Mouse (Mus musculus) adipocyte (in vitro differentiated cells): ENCODE measurements at regions not wholly inside any gene's neighbourhood (a gene's known extent, or its start where the extent isn't known, plus 50 kb on each side); places are given as distances from the start of the nearest gene placed in this dataset.
A peak's percentile ranks its signal among the peaks of the same experiment; 100 is the strongest.

ENCODE experiments used
- DNase-seq: peaks from one replicate; pipeline ENCODE4 v3.0.0-alpha.2; 2016; ENCODE audit warnings: low spot score

DNA sequence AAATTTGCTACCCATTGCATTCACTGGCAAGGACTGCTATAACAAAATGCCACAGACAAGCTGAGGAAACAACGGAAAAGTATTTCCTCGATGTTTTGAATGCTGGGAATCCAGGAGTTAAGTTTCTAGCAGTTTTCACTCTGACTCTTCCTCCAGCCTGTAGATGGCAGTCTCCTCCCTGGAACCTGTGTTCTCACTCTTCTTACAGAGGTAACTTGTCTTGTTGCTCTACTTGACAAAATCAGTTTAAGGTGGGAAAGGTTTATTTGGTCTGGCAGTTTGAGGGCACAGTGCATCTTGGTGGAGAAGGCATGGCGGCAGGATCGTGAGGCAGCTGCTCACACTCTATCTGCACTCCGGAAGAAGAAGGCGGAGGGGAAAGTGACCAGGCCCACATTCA lies 181.3 kb upstream of the Nckap5 start:
- DNase-seq = peak; percentile 16

DNA sequence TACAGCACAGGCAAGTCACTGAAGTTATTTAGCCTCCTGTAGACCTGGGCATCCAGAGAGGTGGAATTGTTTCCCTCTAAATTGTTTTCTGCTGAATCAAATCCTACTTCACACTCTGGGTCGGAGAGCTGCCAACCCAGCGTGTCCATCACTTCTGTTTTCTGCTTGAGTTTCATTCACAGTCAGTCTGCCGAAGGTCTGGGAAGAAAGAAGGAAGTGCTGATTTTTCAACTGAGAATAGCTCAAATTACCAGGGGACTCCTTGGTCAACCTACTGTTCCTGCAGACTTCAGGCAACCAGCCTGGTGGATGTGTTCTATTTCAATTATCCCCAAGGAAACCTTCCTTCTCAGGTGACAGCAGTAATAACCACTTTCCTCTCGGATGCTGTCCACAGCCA lies 179.1 kb upstream of the Nckap5 start:
- DNase-seq = no peak

DNA sequence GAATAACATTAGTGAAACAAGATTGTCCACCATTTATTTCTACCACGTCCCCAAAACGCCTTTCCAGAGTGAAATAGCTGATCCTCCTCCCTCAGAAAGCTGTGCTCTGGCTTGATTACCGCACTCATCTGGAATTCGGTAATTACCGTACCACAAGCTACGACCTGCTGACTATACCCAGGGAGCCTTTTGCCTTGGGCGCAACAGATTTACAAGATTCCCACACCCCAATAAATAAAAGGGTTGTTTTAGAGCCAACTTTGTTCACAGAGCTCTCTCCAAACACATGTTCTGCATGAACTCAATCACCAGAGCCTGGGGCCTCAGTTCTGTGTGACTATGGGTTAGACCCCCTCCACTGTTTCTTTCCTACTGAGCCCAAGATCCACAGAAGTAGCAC lies 171.1 kb upstream of the Nckap5 start:
- no peak for DNase-seq

DNA sequence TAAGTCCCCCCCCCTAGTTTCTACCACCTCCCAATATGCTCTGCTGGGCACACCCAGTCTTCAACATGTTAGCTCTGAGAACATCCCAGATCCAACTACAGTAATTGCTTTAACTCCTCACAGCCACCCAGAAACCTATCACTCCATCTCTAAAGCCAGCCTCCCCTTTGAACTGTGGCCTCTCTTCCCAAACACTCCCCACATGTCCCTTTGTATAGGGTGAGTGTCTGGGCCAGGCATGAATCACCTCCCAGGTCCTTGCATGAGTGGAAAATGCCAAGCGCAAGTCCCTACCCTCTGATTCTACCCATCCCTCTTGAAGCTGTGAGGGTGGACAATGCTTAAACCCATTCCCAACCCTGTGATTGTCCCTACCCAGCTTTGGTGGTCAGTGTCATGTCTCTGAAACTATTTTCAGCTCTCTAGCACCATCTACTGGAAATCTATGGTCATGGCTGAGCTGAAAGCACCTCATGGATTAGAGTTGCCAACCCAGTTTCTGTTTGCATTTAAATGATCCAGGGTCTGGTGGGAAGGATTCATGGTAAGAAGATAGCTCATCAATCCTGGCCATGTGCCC lies 162.6 kb upstream of the Nckap5 start:
- peak; percentile 43 for DNase-seq

DNA sequence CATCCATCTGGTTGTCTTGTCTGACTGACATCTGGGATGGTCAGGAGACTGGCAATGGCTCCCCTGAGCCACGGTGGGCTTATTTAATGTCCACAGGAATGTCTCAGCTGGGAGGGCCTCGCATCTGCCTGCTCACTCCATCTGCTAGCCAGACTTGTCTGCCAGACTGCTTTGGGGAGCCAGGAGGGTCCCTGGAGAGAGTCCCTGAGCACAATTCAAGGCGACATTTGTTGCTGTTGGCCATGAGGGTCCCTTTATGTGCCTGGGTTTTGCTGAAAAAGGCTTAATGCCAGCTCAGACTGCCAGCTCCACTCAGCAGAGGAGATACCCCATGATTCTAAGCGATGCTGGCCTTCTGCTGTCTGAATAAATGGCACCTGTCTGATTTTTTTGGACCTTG lies 161.8 kb upstream of the Nckap5 start:
- DNase-seq = no peak

DNA sequence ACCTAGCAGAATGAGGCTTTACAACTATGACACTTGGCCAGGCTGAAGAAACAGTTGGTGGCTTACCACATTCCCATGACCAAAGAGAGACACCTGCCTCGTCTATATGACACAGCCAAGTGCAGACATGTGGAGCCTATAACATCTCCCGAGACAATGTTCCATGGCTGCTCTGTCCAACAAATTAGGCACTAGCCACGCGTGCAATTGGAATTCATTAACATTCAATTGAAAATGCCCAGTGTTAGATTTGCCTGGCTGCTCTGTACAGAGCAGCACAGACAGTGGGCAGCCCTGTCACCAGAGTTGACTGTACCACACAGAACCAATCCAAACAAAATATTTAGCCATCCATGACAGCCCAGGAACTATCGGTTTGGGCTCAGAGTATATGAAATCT lies 152.2 kb upstream of the Nckap5 start:
- no peak for DNase-seq

DNA sequence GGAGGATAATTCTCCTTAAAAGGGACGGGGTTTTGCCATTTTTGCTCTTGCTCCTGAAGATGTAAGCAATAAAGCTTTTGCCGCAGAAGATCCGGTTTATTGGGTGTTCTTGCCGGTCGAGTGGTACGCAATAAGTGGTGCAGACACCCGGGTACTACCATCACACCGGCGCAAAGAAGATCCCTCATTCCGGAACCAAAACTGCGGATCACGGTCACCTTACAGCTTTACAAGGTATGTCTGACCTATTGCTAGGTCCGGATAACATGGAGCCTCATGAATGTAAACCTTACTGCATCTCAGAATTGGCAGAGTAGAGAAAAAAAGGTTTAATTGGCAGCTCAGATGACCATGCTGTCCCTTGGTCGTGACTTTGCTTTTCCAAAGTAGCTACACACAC lies 149.7 kb upstream of the Nckap5 start:
- DNase-seq = no peak

DNA sequence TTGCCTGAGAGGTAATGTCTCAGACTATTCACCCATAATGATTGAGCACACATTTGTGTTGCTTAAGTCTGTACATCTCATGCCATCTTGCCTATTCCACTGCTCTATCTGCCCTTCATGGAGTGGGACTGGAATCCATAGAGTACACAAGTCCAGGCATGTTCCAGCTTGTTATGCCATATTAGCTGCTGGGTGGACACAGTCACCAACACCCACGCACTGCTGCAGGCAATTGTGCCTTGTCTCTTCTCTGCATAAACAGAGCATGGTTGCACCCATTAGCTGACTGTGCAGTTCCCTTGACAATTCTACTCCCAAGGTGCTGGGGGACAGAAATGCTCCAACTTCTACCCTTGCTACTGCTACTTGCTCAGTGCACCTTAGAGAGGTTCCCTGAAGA lies 143.3 kb upstream of the Nckap5 start:
- no peak for DNase-seq

DNA sequence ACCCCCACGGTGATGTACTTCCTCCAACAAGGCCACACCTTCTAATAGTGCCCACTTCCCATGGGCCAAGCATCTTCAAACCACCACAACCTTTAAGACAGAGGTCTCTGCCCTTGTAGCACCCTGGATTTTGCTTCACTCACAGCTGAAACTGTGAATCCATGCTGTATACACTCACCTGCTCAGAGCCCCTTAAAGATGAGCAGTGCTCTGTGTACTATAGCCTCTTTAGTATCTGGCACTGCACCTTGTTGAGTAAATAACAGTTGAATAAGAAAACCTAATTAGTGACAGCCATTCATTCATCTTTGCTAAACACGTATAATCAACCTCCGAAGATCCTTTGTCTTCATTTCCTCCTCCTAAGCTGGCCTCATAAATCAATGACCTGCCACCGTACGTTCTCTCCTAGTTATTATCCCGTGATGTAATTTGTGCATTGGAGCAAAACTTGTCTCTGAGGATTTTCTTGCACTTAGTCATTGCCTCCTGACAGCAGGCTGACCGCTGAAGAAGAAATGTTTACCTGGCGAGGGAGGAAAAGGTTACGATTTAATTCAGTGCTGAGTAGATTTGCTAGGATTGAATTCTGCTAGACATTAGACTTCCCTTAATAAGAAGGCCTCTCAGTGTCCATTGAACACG lies 141.3 kb upstream of the Nckap5 start:
- DNase-seq = no peak

DNA sequence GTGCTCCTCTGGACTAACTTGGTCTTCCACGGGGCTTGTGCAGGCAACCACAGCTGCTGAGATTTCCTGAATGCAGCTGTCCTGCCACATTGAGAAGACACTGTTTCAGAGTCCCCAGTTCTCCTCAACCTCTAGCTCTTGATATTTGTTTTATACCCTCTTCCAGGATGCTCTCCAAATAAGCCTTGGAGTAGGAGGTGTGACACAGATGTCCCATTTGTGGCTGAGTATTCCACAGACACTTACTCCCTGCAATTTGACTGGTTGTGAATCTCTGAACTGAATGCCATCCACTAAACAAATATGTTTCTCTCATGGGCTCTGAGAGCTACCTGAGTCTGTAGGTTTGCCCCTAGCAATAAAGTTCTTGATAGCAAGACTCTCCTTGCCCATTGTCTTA lies 140.5 kb upstream of the Nckap5 start:
- DNase-seq = no peak

DNA sequence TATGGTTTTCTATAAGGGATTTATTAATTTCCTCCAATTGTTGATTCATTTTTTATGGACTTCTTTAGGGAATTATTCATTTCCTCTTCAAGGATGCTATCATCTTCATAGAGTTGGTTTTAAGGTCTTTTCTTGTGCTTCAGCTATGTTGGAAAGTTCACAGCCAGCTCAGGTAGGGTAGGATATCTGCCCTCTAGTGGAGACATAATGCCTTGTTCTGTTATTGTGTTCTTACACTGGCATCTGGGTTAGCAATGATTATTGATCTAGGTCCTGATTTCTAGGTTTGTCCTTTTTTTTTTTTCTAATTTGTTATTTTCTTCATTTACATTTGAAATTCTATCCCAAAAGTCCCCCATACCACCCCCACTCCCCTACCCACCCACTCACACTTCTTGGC lies 135.8 kb upstream of the Nckap5 start:
- DNase-seq = no peak

DNA sequence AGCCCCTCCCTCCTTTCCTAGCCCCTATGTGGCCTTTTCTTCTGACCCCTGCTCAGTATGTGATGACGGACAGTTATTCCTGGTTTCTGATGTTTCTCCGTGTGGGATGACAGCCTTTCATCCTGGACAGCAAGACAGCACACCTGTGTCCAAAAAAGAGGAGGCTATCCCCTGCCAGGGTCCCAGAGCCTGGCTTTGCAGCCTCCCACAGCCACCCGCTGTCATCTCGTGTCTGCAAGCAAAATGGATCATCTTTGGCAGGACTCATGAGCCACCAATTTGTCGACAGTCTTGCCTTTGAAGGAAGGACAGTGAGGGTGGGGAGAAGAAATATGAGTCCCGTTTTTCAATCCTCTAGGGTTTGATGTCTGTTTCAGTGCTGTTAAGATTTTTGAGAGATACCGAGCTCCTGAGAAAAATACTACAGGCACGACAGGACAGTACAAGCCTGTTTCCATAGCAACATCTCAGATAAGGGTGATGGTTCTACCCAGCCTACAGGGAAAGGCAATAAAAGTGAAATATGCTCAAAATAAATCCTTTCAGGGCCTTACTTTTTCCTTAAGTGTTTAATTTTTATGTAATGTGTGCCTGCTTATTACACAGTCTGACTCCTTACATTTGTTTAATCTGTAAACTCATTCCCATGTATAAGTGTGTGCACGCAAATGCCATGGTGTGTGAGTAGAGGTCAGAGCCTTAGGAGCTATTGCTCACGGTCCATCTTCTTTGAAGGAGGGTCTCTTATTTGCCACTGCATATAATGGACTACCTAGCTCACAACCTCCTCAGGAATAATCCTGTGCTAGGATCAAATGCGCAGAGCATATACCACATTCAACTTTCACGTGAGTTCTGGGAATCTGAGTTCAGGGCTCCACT lies 125.5 kb upstream of the Nckap5 start:
- DNase-seq = no peak

DNA sequence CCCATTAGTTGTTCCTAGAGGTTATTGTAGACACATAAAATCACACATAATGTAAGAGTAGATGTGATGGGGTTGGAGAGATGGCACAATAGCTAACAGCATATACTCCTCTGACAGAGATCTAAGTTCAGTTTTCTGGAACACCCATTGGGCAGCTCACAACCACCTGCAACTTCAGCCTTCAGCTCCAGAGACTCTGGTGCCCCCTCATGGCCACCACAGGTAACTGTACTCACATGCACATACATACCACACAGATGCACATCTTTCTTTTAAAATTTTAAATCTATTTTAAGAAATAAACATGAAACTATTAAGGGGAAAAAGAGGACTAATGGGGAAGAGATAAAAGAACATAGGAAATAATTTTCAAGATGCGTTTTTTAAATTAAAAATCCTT lies 117.3 kb upstream of the Nckap5 start:
- no peak for DNase-seq

DNA sequence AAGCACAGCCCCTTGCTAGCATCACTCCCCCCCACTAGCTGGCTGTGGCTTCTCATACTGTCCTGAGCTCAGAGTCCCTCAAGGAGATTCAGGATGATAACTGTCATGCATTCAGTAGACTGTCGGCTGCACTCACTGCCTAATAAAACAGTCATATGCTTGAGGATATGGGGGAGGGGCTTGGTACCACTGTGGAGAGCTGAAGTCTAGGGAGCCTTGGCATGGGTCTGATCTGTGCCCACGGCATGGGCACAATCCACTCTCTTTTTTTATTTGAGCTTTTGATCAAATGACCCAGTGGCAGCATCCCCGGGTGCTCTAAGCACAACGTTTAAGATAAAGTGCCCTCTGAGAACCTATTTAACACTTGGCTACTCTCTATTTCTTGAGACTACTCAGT lies 102.1 kb upstream of the Nckap5 start:
- no peak for DNase-seq

DNA sequence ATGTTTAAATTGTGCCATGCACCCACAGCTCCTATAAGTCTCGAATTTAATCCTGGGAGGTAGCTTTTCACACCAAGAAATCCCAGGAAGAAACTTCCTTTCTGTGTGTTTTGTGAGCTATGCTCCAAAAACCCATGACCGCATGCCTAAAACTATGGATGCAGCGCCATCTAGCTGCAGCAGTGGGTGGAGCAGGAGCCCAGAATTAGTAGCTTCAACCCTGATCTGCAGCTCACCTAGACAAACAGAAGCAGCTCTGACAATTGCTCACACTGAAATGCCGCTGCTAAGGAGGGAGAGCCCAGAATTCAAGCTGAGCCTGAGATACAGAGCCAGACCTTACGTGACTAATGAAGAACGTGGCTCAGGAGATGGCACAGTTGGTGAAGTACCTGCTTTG lies 101.2 kb upstream of the Nckap5 start:
- DNase-seq = peak; percentile 80

DNA sequence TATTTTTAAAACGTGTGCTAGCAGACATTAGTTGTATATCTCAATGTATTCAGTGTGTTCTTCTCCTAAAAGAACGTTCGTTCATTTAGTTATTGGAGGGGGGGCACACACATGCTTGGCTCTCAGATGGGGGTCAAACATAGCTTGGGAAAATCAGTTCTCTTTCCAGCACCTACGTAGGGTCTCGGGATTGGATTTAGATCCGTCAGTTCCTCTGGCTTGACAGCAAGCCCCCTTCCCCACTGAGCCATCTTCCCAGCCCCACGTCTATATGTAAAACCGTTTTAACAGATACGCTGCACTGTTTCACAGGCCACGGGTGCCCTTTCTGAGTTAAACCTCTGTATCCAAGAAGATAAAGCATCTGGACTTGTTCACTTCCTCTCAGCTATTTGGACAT lies 100.5 kb upstream of the Nckap5 start:
- no peak for DNase-seq

DNA sequence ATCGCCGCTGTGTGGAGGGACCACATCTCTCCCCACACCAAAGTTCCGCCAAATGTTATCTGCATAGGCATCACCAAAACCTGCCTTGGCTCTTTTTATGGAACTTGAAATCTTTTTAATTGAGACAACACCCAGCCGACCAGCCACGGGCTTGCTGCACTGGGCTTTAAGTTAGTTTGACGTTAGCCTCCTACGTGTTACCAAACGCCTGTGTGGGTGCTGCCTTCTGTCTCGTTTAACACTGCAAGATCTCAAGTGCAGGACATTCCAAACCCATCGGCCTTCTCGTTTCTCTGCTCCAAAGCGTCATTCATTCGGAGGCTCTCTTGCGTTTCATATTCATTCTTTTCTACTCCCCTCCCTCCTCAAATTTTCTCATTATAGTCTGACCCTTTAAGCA lies 100.0 kb upstream of the Nckap5 start:
- no peak for DNase-seq

DNA sequence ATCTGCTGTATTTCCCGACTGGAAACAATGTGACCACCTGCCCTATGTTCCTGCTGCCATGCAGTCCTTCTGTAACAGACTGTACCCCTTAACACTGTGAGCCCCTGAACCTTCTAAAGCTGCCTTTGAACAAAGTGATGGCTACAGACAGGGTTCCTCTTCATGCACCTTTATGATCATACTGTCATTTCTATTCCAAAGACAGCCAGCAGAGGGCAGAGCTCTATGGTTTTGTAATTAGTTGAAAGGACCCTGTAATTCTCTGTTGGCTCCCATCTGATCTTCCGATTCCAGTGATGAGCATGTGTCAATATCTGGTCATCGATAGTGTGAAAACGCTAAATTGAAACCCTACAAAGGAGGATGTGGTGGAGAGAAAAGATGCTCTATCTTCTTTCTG lies 99.1 kb upstream of the Nckap5 start:
- DNase-seq = peak; percentile 7

DNA sequence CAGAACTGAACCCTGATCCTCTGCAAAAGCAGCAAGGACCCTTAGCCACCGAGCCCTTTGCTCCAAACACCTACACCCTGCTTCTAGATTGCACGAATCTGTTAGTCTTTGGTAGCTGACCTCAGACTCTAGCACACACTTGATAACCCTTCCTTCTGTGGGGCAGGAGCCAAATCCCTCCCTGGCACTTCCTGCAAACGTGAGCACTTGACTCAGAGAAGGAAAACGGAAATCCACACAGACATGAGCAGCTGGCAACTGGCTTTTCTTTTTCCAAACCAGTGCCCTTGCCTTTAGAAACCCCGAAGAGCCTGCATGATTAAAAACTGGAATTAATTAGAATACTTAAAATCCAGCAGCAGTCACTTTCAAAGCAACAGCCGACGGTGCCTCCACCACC lies 97.6 kb upstream of the Nckap5 start:
- peak; percentile 12 for DNase-seq

DNA sequence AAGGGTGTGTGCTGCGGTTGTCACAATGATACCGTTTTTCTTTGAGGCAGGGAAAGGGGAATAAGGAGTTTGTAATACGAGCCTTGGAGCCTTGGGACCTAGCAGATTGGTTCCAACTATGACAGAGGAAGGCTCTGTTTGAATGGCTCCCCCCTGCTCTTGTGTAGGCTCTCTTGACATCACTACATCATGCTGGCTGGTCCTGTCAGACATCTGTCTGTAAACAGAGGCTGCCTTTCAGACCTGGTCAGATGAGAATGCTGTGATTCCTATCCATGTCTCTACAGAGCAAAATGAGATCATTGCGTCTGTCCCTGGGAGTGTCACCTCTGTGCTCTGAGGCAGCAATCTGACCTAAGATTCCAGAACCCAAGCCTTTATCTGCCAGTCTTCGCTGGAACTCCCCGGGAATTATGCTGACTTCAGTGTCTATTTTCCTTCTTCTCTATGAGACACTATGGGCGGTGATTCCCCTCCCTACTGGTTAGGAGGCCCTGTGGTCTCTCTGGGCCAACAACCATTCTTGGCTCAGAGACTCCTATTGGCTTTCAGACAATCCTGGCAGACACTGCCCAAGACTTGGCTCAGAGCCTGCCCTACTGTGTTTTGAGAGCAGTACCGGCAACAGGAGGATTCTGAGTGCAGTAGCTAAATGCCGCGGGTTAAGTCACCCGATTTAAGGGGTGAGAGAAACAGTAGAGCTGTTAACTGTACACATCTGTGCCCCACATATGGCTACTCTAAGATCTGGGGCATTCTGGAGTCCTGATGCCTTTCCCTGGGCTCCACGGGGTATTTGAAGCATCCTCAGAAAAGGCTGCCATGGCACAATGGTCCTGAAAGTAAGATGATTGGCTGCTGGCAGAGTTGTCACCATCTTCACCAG lies 94.8 kb upstream of the Nckap5 start:
- DNase-seq = peak; percentile 74

DNA sequence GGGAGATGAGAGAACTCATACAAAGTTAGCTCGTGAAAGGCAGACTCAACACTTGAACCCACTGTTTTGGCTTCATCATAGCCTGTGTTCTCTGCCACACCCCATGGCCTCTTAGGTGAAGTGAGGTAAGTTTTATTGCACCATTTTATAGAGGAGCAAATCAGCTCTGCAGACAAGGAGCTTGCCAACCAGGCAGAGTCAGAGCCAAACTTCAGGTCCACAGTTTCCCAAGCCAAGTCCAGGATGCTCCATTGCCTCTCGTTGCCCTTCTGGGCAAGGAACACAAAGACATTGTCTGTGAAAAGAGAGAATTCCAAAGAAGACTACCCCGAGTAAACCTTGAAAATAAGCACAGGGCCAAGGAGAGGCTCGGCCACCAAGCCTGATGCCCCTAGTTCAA lies 93.4 kb upstream of the Nckap5 start:
- no peak for DNase-seq

DNA sequence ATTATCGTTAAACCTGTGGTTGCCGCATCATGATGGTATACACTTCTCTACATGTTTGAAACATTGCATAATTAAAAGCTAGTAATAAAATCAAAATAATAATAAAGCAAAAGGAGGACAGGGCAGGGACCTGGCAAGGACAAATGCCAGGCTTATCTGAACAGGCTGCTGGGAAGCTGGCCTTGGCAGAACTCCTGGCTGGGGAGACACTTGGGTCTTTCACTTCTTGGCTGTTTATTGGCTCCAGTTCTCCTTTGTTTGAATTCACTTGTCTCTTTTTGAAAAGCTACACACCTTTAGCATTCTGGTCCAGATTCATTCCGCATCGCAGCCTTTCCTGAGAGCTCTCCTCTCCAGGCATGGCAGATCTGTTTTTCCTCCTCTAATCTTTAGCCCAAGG lies 91.6 kb upstream of the Nckap5 start:
- no peak for DNase-seq
